Mouse (Mus musculus) neural tube, embryonic 15.5 days (tissue): Measurements from ENCODE around the gene Ccdc6. TPM values are rescaled to one million over a fixed set of nuclear protein-coding genes. Genes with fewer than 3 reads are reported as not detected.

Source experiments
- ATAC-seq: fragments of 200-750 bp; cut with Nextera tagmentation; 2 replicates; pipeline ENCODE4 v1.8.0; 2017; ENCODE audit warnings: mild to moderate bottlenecking, moderate TSS enrichment, moderate library complexity; ENCODE audit not compliant: low FRiP score
- H3K27ac ChIP-seq: fragments of 300-500 bp; sonication (generic); replicated peaks from 2 replicates; pipeline ENCODE4 v1.5.1; 2015; ENCODE audit warnings: mild to moderate bottlenecking, inconsistent platforms
- H3K27me3 ChIP-seq: fragments of 300-500 bp; sonication (generic); replicated peaks from 2 replicates; pipeline ENCODE4 v1.6.1; 2015; ENCODE audit warnings: inconsistent platforms
- H3K36me3 ChIP-seq: fragments of 300-500 bp; sonication (generic); 2 replicates; pipeline ENCODE4 v1.6.1; 2015; ENCODE audit warnings: inconsistent platforms
- H3K4me1 ChIP-seq: fragments of 300-500 bp; sonication (generic); 2 replicates; pipeline ENCODE4 v1.6.1; 2015; ENCODE audit warnings: inconsistent platforms
- H3K4me2 ChIP-seq: fragments of 300-500 bp; sonication (generic); 2 replicates; pipeline ENCODE4 v1.6.1; 2015; ENCODE audit warnings: inconsistent platforms, mild to moderate bottlenecking, moderate library complexity
- H3K4me3 ChIP-seq: fragments of 300-500 bp; sonication (generic); replicated peaks from 2 replicates; pipeline ENCODE4 v1.5.1; 2015; ENCODE audit warnings: mild to moderate bottlenecking, inconsistent platforms
- H3K9ac ChIP-seq: fragments of 300-500 bp; sonication (generic); replicated peaks from 2 replicates; pipeline ENCODE4 v1.6.1; 2015; ENCODE audit warnings: mild to moderate bottlenecking, inconsistent platforms
- H3K9me3 ChIP-seq: fragments of 300-500 bp; sonication (generic); replicated peaks from 2 replicates; pipeline ENCODE4 v1.6.1; 2016; ENCODE audit warnings: inconsistent platforms
- WGBS: fragments of 180-500 bp; shearing (Covaris S2); methylation state at CpG from one replicate; pipeline ENCODE4 v1.1.7; 2015; ENCODE audit warnings: mixed read lengths; 5-methylcytosine and 5-hydroxymethylcytosine counted together
- polyA plus RNA-seq: library from polyadenylated mRNA; unstranded; fragments of >200 nt; fragmentation: Nextera tagmentation; extraction: Ambion mirVana; gene quantifications from 2 replicates; pipeline ENCODE4 v1.2.1, GENCODE M21; 2015

Ccdc6 gene
- polyA plus RNA-seq, 1 experiment from 2014 or later: 22.3 TPM

GRCm38 (mm10) chr10:70226608-70227007 is 129.7 kb downstream of the Ccdc6 start:
- no peak overlapping the region for H3K4me2 ChIP-seq
- no peak overlapping the region for H3K9ac ChIP-seq
- H3K27me3 ChIP-seq: no peaks in the 10 kb centered on the region
- no peak for ATAC-seq
- no peaks in the 10 kb centered on the region for H3K4me1 ChIP-seq
- H3K9me3 ChIP-seq: no peaks in the 10 kb centered on the region
- no peaks in the 10 kb centered on the region for H3K36me3 ChIP-seq
- no peak overlapping the region for H3K27ac ChIP-seq
- no peak overlapping the region for H3K4me3 ChIP-seq

GRCm38 (mm10) chr10:70230352-70230751 is 133.4 kb downstream of the Ccdc6 start:
- H3K9ac ChIP-seq: no peak overlapping the region
- WGBS: 89% methylated on average over 6 of the region's 6 CpGs
- H3K4me1 ChIP-seq: no peaks in the 10 kb centered on the region
- H3K27me3 ChIP-seq: no peaks in the 10 kb centered on the region
- ATAC-seq: no peak
- H3K9me3 ChIP-seq: no peaks in the 10 kb centered on the region
- H3K4me2 ChIP-seq: no peak overlapping the region
- H3K4me3 ChIP-seq: no peak overlapping the region
- H3K36me3 ChIP-seq: no peaks in the 10 kb centered on the region
- H3K27ac ChIP-seq: no peak overlapping the region

GRCm38 (mm10) chr10:70237936-70238335 is 141.0 kb downstream of the Ccdc6 start:
- Histone ChIP-seq H3K4me3 (no peak overlapping the region), H3K4me1 (no peaks in the 10 kb centered on the region), H3K36me3 (no peaks in the 10 kb centered on the region), H3K9ac (no peak overlapping the region), H3K9me3 (no peaks in the 10 kb centered on the region), H3K27ac (no peak overlapping the region), H3K27me3 (no peaks in the 10 kb centered on the region), H3K4me2 (no peak overlapping the region)
- WGBS: 73% methylated on average over 2 of the region's 2 CpGs
- ATAC-seq: no peak

Other genes with a start within 250 kb of the Ccdc6 start
- gene Mrln, start 107.5 kb downstream of the Ccdc6 start, polyA plus RNA-seq: 2.0 and 4.4 TPM in 2 replicates
- 1.0 and 1.8 TPM in 2 replicates for gene Slc16a9, start 148.0 kb downstream of the Ccdc6 start, polyA plus RNA-seq